Mouse (Mus musculus) heart, postnatal 36 days (tissue): ENCODE measurements around the gene Tssk4. TPM values are rescaled to one million over a fixed set of nuclear protein-coding genes. Genes with fewer than 3 reads are reported as not detected.

ENCODE experiments used
- total RNA-seq, 2 experiments: library from RNA; stranded (reverse); gene quantifications; 2 replicates each; pipeline ENCODE4 v1.2.3; 2021

The Tssk4 gene
- total RNA-seq, 2 experiments from 2014 or later = 0.51 to 0.61 TPM

Other genes starting within 250 kb of the Tssk4 start
- 100 to 1,000 TPM; 118 to 130 TPM for gene Dhrs4, start 171.4 kb upstream of the Tssk4 start, total RNA-seq
- gene Carmil3, start 159.5 kb upstream of the Tssk4 start, total RNA-seq = 1 to 10 TPM; 3.1 to 3.2 TPM
- not detected for gene Cpne6, start 139.7 kb upstream of the Tssk4 start, total RNA-seq
- not detected for gene Nrl, start 125.2 kb upstream of the Tssk4 start, total RNA-seq
- 10 to 100 TPM; 12.9 to 13.2 TPM for gene Pck2, start 109.9 kb upstream of the Tssk4 start, total RNA-seq
- 100 to 1,000 TPM; 138 to 148 TPM for gene Dcaf11, start 90.2 kb upstream of the Tssk4 start, total RNA-seq
- not detected for gene A730061H03Rik, start 89.8 kb upstream of the Tssk4 start, total RNA-seq
- gene Fitm1, start 74.6 kb upstream of the Tssk4 start, total RNA-seq = 100 to 1,000 TPM; 188 to 200 TPM
- gene Psme1, start 72.1 kb upstream of the Tssk4 start, total RNA-seq = 100 to 1,000 TPM; 250 to 298 TPM
- 10 to 100 TPM; 59.7 to 63.2 TPM for gene Emc9, start 64.9 kb upstream of the Tssk4 start, total RNA-seq
- gene Psme2, start 59.1 kb upstream of the Tssk4 start, total RNA-seq = 100 to 1,000 TPM; 103 to 107 TPM
- 10 to 100 TPM; 29.1 to 35.0 TPM for gene Rnf31, start 58.5 kb upstream of the Tssk4 start, total RNA-seq
- 10 to 100 TPM; 10.6 to 17.7 TPM for gene Irf9, start 46.6 kb upstream of the Tssk4 start, total RNA-seq
- gene Rec8, start 32.1 kb upstream of the Tssk4 start, total RNA-seq = under 1 TPM; 0.11 to 0.19 TPM
- gene Ipo4, start 14.2 kb upstream of the Tssk4 start, total RNA-seq = 10 to 100 TPM; 54.1 to 62.7 TPM
- gene Gm49378, start 12.3 kb upstream of the Tssk4 start, total RNA-seq = 1 to 10 TPM; 3.0 to 3.7 TPM
- 10 to 100 TPM; 38.3 to 42.1 TPM for gene Tm9sf1, start 6.4 kb upstream of the Tssk4 start, total RNA-seq
- gene Mdp1, start 10.3 kb downstream of the Tssk4 start, total RNA-seq = 10 to 100 TPM; 42.6 to 57.7 TPM
- 10 to 100 TPM; 10.8 to 11.0 TPM for gene Gmpr2, start 21.8 kb downstream of the Tssk4 start, total RNA-seq
- 100 to 1,000 TPM; 242 to 257 TPM for gene Nedd8, start 21.9 kb downstream of the Tssk4 start, total RNA-seq
- gene Tinf2, start 31.6 kb downstream of the Tssk4 start, total RNA-seq = 10 to 100 TPM in 1 of 2 experiments, 1 to 10 TPM in 1; 10.0 to 12.9 TPM
- under 1 TPM; 0.31 to 0.33 TPM for gene Tgm1, start 63.7 kb downstream of the Tssk4 start, total RNA-seq
- 10 to 100 TPM; 12.7 to 13.3 TPM for gene Rabggta, start 72.1 kb downstream of the Tssk4 start, total RNA-seq
- 10 to 100 TPM; 41.3 to 44.2 TPM for gene Dhrs1, start 95.5 kb downstream of the Tssk4 start, total RNA-seq
- gene Nop9, start 95.5 kb downstream of the Tssk4 start, total RNA-seq = 10 to 100 TPM in 1 of 2 experiments, 1 to 10 TPM in 1; 8.4 to 12.8 TPM
- gene Cideb, start 108.3 kb downstream of the Tssk4 start, total RNA-seq = 1 to 10 TPM in 1 of 2 experiments, under 1 TPM in 1; 0.64 to 1.6 TPM
- under 1 TPM in 1 of 2 experiments, not detected in 1; 0.19 TPM for gene Ltb4r2, start 111.2 kb downstream of the Tssk4 start, total RNA-seq
- under 1 TPM in 1 of 2 experiments, not detected in 1; 0.24 TPM for gene Ltb4r1, start 115.8 kb downstream of the Tssk4 start, total RNA-seq
- gene Adcy4, start 133.9 kb downstream of the Tssk4 start, total RNA-seq = 10 to 100 TPM; 18.0 to 21.0 TPM
- 1 to 10 TPM; 3.0 to 5.1 TPM for gene Ripk3, start 138.7 kb downstream of the Tssk4 start, total RNA-seq
- gene Nfatc4, start 173.0 kb downstream of the Tssk4 start, total RNA-seq = 1 to 10 TPM; 5.0 to 5.1 TPM
- gene Nynrin, start 203.8 kb downstream of the Tssk4 start, total RNA-seq = 10 to 100 TPM in 1 of 2 experiments, 1 to 10 TPM in 1; 9.5 to 10.5 TPM
- under 1 TPM in 1 of 2 experiments, not detected in 1; 0.19 TPM for gene Cbln3, start 234.2 kb downstream of the Tssk4 start, total RNA-seq
- gene Khnyn, start 234.8 kb downstream of the Tssk4 start, total RNA-seq = 10 to 100 TPM; 13.0 to 14.7 TPM